Mouse (Mus musculus) urinary bladder, postnatal 14 days (tissue): Measurements from ENCODE around the gene 5430402E10Rik.
"Not testable (repeated sequence)": the region's sequence is repeated elsewhere in the genome, so short reads cannot be mapped to it uniquely, and the experiment has no call there.

Experiments
- DNase-seq: peaks from one replicate; pipeline ENCODE4 v3.0.0; 2021; ENCODE audit warnings: low spot score

Gene 5430402E10Rik

GRCm38 (mm10) chrX:77924962-77925361 lies at the start of gene 5430402E10Rik:
TSS of gene 5430402E10Rik (minus strand) at chrX:77925062.
- DNase-seq, result not testable (repeated sequence)

GRCm38 (mm10) chrX:77880033-77880432 lies 44.8 kb downstream of the 5430402E10Rik start:
- DNase-seq, result not testable (repeated sequence)
